Mouse (Mus musculus): ENCODE data around the gene Cemip2.

Gene Cemip2

DNA sequence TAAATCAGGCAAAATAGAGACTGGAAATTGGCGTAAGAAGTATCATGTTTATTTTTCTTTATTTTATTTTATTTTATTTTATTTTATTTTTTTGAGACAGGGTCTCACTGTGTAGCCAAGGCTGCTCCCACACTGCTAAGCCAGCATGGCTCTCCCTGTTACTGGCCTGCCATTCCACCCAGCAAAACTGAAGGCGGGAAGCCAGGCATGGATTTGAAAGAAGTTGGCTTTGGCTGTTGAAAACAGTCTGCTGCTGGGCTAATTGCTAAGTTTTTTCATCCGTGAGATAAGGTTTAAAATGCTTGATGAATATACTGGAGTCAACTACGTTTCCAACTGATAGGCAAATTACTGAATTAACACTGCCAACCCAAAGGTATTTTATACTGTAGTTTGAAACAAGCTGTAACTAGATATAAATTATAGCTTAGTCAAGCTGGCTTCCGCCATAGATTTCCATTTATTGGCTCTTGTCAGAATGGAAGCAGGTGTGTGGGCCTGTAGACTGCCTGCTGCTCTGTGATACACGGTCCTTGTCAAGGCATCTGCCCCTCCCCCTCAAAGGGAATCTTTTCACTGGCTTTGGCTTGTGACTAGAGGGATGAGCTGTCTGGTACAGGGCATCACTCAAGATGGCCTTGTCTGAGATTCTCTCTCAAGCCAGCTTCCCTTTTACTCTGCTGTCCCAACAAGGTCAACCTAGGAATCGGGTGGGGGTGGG is 3.1 kb downstream of the Cemip2 start:
- DNase-seq, result no peak

DNA sequence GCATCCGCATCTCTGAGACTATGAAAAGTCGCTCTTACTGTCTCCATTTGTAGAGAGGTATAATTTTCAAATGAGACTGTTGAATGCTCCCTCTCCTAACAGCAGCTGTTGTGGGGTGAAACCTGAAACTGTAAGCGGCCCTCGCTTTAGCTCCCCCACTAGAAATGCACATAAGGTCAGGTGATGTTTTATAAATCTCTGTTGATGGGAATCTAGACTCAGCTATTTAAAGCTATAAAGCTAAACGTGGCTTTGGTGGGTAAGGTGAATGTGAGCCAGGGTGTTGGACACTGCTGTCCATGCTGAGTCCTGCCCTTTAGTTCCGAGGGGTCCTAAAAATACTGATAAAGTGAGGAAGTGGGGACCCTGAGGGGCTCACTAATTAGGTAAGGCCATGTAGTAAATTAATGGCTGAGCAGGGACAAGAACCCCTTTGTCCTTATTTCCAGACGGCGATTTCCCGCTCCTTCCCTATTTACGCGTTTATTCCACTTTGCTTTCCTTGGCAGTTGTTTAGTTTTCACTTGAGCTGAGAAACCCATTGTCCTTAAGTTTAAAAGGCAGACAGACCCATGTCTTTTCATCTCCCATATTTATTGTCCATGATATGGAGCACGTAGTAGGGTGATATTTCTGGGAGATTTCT is 3.8 kb downstream of the Cemip2 start:
- DNase-seq, result no peak

DNA sequence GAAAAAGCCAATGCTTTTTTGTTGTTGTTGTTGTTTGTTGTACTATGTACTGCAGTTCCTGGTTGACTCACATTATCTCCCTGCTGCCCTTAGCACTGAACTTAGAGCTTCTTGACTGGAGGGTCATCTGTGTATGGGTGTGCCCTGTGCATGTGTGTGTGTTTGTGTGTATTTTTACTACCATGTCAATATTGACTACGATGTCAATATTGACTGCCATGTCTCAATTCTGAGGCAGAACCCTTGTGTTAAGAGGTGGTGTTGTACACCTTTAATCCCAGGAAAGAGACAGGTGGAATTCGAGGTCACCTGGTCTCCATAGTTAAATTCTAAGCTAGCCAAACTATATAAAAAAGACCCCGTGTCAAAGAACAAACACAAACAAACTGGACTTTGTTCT is 5.6 kb downstream of the Cemip2 start:
- no peak for DNase-seq

DNA sequence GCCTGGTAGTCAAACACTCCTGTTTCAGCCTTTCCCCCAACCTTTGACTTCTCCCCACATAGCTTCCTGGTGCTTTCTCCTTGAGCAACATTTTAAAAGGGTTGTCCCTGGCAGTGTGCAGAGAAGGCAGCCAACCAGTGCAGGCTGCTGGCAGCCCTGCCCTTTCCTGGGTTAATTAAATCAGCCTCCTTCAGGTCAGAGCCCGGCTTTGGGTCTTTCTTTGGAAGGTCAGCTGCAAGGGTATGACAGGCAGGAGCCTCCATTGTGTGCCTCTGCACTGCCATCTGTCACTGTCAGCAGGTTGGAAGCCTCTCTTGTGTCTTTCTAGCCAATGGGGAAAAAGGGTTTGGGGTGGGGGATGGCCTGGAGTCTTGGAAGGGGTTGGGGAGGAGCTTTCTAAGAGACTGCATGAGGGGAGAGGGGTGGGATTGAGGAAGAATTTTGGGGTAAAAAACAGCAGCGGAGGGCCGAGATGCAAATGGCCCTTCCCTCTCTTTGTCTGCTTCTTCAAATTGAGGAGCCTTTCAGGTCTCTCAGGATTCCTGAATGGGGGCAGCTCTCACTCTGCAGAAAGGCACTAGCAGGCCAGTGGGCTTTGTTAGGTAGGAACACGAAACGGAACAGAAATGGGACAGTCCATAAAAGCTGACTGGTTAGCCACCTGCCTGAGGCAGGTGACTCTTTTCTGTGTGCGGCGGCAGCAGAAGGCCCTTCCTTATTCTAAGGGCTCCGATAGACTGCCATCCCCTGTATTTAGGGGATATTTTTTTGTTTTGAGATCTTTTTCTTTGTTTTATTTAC is 6.4 kb downstream of the Cemip2 start:
- DNase-seq, result no peak

DNA sequence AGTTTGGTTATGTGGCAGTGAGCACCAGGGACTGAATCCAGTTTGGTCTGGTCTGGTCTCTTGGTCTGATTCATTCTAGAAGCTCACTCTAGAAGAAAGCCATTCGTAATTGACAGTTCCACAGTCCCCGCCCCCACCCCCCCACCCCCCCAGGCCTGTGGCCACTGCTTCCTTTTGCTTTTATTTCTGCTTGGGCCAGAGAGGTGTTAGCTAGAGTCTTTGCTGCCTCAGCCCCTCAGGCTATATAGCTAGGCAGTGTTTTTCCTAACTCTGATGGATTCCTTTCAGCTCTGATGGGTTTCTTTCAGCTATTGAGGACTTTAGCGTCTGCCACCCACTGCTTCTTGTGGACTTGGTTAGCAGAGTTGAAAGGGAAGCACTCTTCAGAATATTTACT is 7.0 kb downstream of the Cemip2 start:
- no peak for DNase-seq

DNA sequence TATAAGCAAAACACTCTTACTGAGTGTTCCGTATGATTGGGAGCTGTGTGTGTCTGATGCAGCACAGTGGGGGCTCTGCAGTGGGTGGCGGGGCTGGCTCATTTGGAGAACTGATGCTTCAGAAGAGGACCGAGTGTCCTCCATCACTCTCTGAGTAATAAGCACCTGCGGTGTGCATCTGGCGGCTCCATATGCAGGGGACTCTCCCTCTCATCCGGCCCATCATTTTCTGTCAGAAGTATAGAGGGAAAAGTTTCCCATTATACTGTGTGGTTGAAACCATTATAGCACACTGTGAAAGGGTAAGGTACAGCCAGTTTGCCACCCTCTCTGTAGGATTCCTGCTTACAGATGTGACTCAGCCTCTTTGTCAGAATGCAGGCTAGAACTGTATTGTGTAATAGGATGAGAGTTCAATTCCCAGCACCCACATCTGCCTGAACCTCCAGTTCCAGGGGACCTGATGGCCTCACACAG is 8.9 kb downstream of the Cemip2 start:
- DNase-seq, result peak; percentile 67

DNA sequence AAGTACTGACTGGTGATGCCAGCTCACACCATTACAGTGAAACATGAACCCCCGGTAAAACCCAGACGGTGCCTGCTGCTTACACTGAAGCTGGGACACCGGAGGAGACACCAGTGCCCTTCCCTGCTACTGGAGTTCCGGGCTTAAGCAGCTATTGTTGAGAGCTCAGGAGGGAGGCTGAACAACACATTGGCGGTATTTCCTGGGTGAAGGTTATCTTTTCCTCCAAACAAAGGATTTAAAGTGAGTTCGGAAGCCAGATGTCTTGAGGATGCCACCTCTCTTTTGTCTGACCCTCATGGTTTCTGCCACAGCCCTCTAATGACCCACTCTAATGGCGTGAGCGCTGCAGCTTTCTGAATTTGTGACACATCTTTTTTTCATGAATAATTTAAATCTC is 10.9 kb downstream of the Cemip2 start:
- DNase-seq, result no peak

DNA sequence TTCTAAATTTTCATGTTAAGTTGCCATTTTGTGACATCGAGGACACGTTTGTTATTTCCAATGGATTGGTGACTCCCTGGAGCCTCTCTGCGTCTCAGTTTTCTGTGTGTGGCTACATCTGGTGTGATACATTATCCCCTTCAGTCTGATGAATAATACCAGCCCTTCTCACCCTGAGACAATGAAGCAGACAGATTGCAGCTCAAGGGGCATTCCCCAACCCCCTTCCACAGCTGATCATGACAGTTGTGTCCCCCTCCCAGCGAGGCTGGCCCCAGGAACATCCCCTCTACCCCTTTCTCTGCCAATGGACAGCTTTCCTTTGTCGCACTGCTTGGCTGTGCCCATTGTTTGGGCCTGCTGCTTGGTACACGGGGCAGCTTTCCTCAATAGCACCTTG is 11.5 kb downstream of the Cemip2 start:
- no peak for DNase-seq

DNA sequence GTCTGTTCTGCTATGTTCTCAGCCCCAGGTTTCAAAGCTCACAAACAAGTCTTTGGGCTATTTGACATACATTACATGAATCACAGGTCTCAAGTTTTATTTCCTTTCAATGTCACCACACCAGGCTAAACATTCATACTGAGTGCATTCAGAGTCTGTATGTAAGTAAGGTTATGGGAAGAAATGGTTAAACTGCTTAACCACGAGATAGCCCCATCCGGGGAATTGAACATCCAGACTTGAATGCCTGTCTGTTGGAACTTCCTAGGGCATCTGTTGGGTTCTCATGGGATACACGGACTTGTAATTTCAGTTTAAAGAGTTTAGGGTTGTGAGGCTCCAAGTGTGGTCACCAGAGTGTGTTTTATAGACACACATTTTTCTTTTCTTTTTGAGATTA is 13.2 kb downstream of the Cemip2 start:
- DNase-seq, result no peak

DNA sequence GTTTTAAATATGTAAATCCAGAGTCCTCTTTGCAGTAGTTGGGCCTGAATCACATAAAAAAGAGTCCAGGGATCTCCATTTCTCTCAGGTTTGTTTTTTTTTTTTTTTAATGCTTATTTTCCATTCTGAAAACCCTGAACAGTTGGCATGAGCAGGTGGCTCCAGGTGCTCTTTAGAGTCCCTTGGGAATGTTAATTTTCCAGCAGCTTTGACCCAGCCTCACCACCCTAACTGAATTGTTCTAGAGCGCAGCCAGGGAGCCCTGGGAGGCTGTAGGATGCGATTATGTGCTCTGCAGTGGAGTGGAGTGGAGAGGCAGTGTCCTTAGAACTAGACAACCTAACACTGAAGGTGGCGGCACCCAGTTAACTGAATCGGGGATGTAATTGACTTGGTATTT is 13.7 kb downstream of the Cemip2 start:
- no peak for DNase-seq

DNA sequence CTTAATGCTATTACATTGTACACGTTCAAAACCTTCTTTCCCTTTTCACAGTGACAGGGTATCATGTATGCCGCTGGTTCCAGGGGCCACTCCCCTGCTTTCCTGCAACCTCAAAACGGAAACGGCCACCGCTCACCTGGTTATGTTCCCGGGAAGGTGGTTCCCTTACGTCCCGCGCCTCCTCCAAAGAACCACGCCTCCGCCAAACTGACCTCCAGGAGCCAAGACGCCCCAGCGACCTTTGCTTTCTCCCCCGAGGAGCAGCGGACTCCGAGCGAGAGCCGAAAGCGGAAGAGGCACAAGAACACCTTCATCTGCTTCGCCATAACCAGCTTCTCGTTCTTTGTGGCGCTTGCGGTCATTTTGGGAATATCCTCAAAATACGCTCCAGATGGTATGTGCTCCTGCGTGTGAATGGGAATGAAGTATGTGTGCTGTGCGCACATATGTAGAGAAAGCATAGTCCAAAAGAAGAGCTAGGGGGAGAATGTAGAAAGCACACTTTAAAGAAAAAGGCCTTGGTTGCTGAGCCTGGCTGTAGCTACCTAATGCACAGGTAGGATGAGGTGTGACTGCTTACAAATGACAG is 14.5 kb downstream of the Cemip2 start:
- no peak for DNase-seq

DNA sequence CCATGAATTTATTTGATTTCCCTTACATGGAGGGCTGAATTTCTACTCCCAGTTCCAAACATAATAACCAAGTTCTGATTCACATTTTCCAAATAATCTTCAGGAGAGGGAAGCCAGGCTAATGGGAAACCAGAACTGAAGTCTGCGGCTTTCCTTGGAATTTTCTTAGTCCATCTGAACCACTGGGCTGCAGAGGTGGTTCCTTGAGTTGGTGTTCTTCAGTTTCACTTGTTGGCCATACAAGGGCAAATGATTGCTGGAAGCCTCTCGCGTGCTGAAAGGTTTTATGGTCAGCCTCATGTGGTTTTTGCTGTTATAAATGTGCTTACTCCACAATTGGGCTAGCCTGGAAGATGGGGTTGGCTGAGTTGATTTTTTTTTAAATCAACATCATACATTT is 16.4 kb downstream of the Cemip2 start:
- DNase-seq, result no peak

DNA sequence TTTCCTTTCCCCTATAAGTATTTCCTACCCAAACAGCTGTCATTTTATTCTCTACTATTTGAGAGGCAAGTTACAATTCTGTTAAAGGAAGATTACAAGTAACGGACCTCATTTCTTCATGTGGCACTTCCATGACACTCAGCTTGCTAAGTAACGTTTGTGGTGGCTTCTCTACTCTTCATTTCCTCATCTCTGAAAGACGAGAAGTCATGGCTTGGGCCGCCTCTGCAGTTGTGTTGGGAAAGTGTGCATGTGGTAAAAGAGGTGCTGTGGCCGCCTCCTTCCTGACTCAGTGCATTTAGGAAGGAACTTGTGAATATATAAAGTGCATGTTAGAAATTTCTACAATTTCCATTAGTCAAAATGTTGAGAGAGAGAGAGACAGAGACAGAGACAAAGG is 18.2 kb downstream of the Cemip2 start:
- DNase-seq, result no peak

DNA sequence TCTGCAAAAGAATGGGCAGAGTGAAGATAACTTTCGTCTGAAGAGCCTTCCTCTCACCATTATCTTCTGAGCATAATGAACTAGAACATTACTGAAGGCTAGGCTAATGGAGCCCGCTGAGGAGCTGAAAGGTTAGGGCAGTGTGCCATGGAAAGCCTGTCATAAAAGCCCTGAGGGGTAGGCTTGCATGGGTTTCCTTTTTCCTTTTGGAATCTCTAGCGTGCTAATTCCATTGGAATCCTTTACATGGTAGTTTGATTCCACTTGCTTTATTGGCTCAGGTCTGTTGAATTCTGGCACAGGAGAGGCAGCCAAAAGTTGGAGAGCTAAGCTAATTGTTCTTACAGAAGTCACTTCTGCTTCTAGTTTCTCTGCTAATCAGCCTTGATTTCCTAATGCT is 20.6 kb downstream of the Cemip2 start:
- DNase-seq, result no peak

DNA sequence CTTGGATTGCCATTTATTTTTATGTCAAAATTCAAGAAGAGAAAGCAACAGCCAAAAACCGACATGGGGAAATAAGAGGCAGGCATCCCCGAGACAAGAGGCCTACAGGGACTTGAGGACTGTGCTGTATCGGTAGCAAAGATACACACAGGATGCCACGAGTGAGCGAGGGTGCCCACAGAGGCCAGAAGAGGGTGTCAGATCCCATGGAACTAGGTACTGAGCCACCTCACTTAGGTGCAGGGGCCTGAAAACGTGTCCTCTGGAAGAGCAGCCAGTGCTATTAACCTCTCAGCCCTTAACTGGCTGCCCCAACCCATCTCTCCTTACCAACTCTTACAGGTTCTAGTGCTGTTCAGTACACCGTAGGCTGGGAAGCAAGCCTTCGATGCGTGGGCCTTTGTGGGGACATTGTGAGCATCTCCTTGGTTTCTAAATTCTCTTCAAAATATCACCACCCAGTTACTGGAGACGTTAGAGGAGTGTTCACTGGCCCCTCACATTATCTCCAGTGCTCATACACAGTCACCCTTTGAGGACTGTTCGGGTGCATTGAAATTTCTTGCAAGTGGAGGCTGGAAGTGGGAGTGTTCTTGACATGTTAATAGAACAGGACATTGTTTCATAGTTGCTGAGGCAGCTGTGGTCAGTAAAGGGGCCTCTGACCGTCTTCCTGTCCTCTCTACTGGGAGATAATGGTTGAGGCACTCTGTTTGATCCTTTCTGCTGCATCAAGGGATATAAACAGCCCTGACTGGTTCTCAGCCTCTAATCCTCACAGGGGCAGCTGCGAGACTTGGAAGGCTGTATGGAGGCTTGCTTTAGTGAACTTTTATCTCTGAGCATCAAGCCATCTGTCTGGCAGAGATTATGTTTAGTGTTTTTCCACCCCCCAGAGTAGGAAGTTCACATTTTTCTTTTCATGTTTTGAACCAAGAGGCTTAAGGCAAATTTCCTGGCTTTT is 21.6 kb downstream of the Cemip2 start:
- no peak for DNase-seq

DNA sequence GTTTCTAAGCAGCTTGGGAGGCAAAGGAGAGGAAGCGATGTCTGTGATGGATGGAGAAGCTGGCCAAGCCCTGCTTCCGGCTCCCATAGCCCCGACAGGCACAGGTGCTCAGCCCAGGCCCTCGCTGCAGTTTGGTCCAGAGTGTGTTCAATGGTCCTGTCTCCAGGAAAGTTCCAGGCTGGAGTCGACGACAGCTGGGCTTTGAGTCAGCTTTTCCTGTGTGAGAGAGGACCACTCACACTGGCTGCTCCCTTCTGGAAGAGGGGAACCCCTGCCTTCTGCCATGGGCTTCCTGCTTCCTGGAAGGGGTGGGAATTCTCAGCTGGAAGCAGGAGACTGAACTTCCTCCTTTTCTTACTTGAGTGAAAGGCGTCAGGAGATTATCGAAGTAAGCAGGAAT is 26.3 kb downstream of the Cemip2 start:
- no peak for DNase-seq

DNA sequence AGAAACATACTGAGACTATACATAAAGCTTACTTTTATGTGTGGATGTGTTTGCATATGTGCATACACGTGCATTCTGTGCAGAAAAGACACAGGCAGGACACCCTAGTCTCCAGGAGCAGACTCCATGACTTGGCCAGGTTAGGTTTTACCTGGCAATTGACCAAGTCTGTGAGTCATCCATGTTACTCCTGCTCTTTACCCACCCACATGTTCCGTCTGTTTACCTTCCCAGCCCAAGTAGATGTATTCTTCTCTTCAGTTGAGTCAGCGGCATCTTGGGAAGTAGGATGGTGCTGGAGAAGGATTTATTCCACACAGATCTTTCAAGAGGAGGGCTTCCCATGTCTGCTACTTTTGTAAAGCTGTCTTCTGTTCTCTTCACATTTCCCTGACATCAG is 27.2 kb downstream of the Cemip2 start:
- peak; percentile 47 for DNase-seq

DNA sequence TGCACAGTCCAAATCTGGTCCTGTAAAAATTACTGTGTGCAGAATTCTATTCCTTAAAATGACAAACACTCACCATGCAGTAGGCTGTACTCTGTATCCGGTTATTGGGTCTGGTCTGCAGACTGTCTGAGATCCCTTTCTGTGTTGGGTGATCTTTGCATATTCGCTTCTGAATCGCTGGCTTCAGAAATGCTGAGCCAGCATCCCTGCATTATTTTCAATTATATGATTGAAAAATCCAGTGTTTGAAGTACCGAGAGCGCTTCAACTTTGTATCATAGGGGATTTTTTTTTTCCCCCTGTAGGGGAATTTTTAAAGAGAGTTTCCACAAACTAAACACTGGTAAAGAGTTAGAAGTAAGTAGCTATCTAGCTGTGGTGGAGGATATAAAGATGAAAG is 32.0 kb downstream of the Cemip2 start:
- DNase-seq, result no peak

DNA sequence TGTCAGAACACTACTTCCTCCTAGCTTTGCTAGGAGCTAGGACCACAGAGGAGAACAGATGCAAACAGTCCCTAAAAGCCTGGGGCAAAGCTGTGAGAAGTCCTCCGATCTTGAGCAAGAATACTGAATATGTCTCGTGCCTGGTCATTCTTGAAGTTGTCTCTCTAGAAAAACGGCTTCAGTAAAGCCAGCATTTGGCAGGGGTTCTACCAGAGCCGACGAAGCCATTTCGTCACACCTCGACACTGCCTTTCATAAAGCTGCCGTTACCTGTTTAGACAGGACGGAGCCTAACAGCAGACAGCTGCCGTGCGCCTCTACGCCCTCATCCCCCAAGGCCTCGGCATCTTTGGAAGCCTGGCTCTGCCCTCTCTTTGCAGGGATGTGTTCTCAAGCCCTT is 35.4 kb downstream of the Cemip2 start:
- no peak for DNase-seq

DNA sequence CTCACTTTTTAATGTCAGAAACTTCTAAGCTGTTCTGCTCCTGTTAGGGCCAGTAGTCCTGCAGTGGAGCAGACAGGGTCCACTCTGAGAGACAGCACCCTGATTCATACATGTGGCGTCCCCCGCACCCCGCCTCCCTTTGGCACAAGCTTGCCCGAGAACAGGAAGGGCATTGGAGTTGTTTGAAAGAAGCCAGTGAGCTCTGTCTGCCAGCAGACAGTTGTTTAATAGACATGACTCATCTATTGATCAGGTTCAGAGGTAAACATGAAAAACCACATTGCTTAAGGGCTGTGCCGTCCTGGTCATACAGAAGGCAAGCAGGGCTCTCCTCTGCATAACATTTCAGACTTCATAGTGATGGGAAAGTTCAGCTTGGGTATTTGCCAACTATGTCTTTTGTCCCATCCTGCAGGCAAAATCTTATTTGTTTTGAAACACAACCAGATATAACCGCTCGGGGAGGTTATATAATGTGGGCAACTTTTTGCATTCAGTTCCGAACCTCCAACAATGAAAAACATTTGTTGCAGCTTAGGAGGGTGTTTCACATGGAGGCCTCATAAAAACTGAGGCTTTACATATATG is 36.4 kb downstream of the Cemip2 start:
- peak; percentile 29 for DNase-seq

DNA sequence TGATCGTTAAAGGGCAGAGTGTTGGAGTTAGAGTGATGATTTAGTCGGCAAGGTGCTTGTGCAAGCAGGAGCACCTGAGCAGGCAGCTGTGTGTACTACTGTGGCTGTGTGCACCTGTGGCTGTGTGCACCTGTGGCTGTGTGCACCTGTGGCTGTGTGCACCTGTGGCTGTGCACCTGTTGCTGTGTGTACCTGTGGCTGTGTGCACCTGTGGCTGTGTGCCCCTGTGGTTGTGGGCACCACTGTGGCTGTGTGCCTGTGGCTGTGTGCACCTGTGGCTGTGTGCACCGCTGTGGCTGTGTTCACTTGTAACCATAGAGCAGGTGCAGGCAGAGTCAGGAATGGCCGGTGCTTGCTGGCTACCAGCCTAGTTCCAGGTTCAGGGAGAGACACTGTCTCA is 38.1 kb downstream of the Cemip2 start:
- DNase-seq, result no peak
